Mouse (Mus musculus): ENCODE measurements around the gene Zranb3. TPM values are rescaled to one million over a fixed set of nuclear protein-coding genes. Genes with fewer than 3 reads are reported as not detected.

Zranb3 gene
- total and polyA plus RNA-seq, 2 experiments from 2014 or later: 2.7 to 4.1 TPM

- no peak for DNase-seq
- Histone ChIP-seq H3K27me3 (ENCODE audit: insufficient read depth, low read length) (no peaks in the 10 kb centered on the region), H3K4me3 (ENCODE audit: low read depth, low read length) (no peak overlapping the region), H3K36me3 (ENCODE audit: insufficient read depth) (no peaks in the 10 kb centered on the region), H3K4me1 (ENCODE audit: insufficient read depth) (no peaks in the 10 kb centered on the region), H3K27ac (ENCODE audit: low read depth, low read length) (no peak overlapping the region), H3K4me2 (ENCODE audit: low read depth) (no peak overlapping the region), H3K9ac (no peak overlapping the region), H3K9me3 (ENCODE audit: low read length) (no peaks in the 10 kb centered on the region)
- 84% methylated on average over 1 of the region's 1 CpGs for WGBS
- no peak for ATAC-seq
- TF ChIP-seq CTCF (IDR thresholded peaks at IDR 0.05; ENCODE audit: low read depth): no peak
These were observed 41.4 kb downstream of the Zranb3 start for GRCm38 (mm10) chr1:128061401-128061800.

DNA sequence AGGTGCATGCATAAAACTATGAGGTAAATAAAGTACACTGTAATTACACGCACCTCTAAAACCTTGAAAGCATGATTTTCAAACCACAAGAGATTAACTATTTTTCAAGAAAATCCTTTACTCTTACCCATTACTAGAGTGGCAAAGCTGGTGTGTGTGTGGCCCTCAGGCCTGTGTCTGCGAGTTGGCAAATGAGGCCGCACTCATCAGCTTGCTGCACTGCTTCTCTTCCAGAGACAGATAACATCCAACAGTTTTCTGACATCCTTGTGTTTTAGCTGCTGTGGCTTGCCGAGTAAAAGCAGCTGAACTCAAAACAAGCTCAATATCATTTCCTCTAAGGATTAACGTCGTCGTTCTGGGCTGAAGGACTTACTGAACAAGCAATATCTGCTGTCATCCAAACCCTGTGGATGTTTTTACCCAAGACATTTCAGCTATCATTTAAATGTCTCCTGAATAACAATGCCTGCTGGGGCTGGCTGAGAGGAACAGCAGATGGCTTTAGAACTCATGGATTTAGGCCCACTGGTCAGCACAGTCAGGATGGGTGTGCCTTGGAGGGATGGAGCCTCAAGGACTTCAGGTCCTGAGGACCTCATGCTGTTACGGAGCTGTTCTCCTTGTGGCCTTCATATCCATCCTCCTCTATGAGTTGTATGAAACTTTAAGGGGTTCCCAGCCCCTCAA, 42.0 kb downstream of the Zranb3 start:
- Histone ChIP-seq H3K36me3 (ENCODE audit: insufficient read depth) (no peaks in the 10 kb centered on the region), H3K4me1 (ENCODE audit: insufficient read depth) (no peaks in the 10 kb centered on the region), H3K27me3 (ENCODE audit: insufficient read depth, low read length) (no peaks in the 10 kb centered on the region), H3K9me3 (ENCODE audit: low read length) (no peaks in the 10 kb centered on the region), H3K4me2 (ENCODE audit: low read depth) (no peak overlapping the region), H3K4me3 (ENCODE audit: low read depth, low read length) (no peak overlapping the region), H3K9ac (no peak overlapping the region), H3K27ac (ENCODE audit: low read depth, low read length) (no peak overlapping the region)
- TF ChIP-seq CTCF (IDR thresholded peaks at IDR 0.05; ENCODE audit: low read depth): no peak
- WGBS: 68% methylated on average over 8 of the region's 8 CpGs
- DNase-seq: no peak
- no peak for ATAC-seq

GRCm38 (mm10) chr1:128058625-128059024, 44.2 kb downstream of the Zranb3 start:
- H3K27ac ChIP-seq (ENCODE audit: low read depth, low read length): no peak overlapping the region

GRCm38 (mm10) chr1:128057269-128057668, 45.6 kb downstream of the Zranb3 start:
- H3K9ac ChIP-seq: no peak overlapping the region
- no peaks in the 10 kb centered on the region for H3K36me3 ChIP-seq (ENCODE audit: insufficient read depth)
- WGBS: 98% methylated on average over 4 of the region's 4 CpGs
- H3K27me3 ChIP-seq (ENCODE audit: insufficient read depth, low read length): no peaks in the 10 kb centered on the region
- no peaks in the 10 kb centered on the region for H3K4me1 ChIP-seq (ENCODE audit: insufficient read depth)
- H3K27ac ChIP-seq (ENCODE audit: low read depth, low read length): no peak overlapping the region
- H3K4me2 ChIP-seq (ENCODE audit: low read depth): no peak overlapping the region
- H3K4me3 ChIP-seq (ENCODE audit: low read depth, low read length): no peak overlapping the region
- no peak for DNase-seq
- no peak for TF ChIP-seq CTCF (IDR thresholded peaks at IDR 0.05; ENCODE audit: low read depth)
- ATAC-seq: no peak
- H3K9me3 ChIP-seq (ENCODE audit: low read length): no peaks in the 10 kb centered on the region

More at GRCm38 (mm10) chr1:128058625-128059024, 44.2 kb downstream of the Zranb3 start:
- no peak for TF ChIP-seq CTCF (IDR thresholded peaks at IDR 0.05; ENCODE audit: low read depth)
- Histone ChIP-seq H3K36me3 (ENCODE audit: insufficient read depth) (no peaks in the 10 kb centered on the region), H3K9me3 (ENCODE audit: low read length) (no peaks in the 10 kb centered on the region), H3K9ac (no peak overlapping the region), H3K27me3 (ENCODE audit: insufficient read depth, low read length) (no peaks in the 10 kb centered on the region), H3K4me3 (ENCODE audit: low read depth, low read length) (no peak overlapping the region), H3K4me1 (ENCODE audit: insufficient read depth) (no peaks in the 10 kb centered on the region), H3K4me2 (ENCODE audit: low read depth) (no peak overlapping the region)
- DNase-seq (no peak), ATAC-seq (no peak)
- 94% methylated on average over 5 of the region's 5 CpGs for WGBS

GRCm38 (mm10) chr1:128046920-128047319, 55.9 kb downstream of the Zranb3 start:
- no peaks in the 10 kb centered on the region for H3K4me1 ChIP-seq (ENCODE audit: insufficient read depth)
- DNase-seq: no peak
- H3K36me3 ChIP-seq (ENCODE audit: insufficient read depth): no peaks in the 10 kb centered on the region
- WGBS: 96% methylated on average over 7 of the region's 7 CpGs
- no peak overlapping the region for H3K4me3 ChIP-seq (ENCODE audit: low read depth, low read length)
- no peak overlapping the region for H3K9ac ChIP-seq
- no peaks in the 10 kb centered on the region for H3K9me3 ChIP-seq (ENCODE audit: low read length)
- H3K27me3 ChIP-seq (ENCODE audit: insufficient read depth, low read length): no peaks in the 10 kb centered on the region
- H3K27ac ChIP-seq (ENCODE audit: low read depth, low read length): no peak overlapping the region
- no peak overlapping the region for H3K4me2 ChIP-seq (ENCODE audit: low read depth)
- no peak for TF ChIP-seq CTCF (IDR thresholded peaks at IDR 0.05; ENCODE audit: low read depth)
- ATAC-seq: no peak

GRCm38 (mm10) chr1:128046455-128046854, 56.4 kb downstream of the Zranb3 start:
- no peak for ATAC-seq
- no peaks in the 10 kb centered on the region for H3K36me3 ChIP-seq (ENCODE audit: insufficient read depth)
- H3K27ac ChIP-seq (ENCODE audit: low read depth, low read length): no peak overlapping the region
- no peaks in the 10 kb centered on the region for H3K9me3 ChIP-seq (ENCODE audit: low read length)
- H3K4me1 ChIP-seq (ENCODE audit: insufficient read depth): no peaks in the 10 kb centered on the region
- H3K9ac ChIP-seq: no peak overlapping the region
- TF ChIP-seq CTCF (IDR thresholded peaks at IDR 0.05; ENCODE audit: low read depth): no peak
- no peaks in the 10 kb centered on the region for H3K27me3 ChIP-seq (ENCODE audit: insufficient read depth, low read length)
- no peak for DNase-seq
- no peak overlapping the region for H3K4me2 ChIP-seq (ENCODE audit: low read depth)
- no peak overlapping the region for H3K4me3 ChIP-seq (ENCODE audit: low read depth, low read length)
- WGBS: 88% methylated on average over 2 of the region's 2 CpGs

DNA sequence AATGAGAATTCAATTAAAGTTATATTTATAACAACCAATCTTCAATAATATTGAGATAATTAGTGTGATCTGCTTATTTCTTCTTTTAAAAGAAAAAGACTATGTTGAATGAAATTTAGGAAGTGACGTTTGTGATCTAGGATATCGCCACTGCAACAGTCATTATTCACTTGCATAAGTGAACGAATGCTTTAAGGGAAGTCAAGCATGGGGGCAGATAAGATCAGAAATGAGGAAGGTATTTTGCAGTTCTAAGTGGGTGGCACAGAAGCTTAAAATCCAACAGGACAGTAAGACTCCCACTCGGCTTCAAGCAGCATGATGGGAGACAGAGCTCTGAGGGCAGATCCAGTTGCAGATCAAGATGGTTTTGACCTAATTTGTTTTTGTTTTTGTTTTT, 58.7 kb downstream of the Zranb3 start:
- H3K4me1 ChIP-seq (ENCODE audit: insufficient read depth): no peaks in the 10 kb centered on the region
- no peak overlapping the region for H3K4me3 ChIP-seq (ENCODE audit: low read depth, low read length)
- no peaks in the 10 kb centered on the region for H3K9me3 ChIP-seq (ENCODE audit: low read length)
- H3K27ac ChIP-seq (ENCODE audit: low read depth, low read length): no peak overlapping the region
- no peak overlapping the region for H3K9ac ChIP-seq
- no peak for TF ChIP-seq CTCF (IDR thresholded peaks at IDR 0.05; ENCODE audit: low read depth)
- H3K4me2 ChIP-seq (ENCODE audit: low read depth): no peak overlapping the region
- no peak for DNase-seq
- H3K27me3 ChIP-seq (ENCODE audit: insufficient read depth, low read length): no peaks in the 10 kb centered on the region
- ATAC-seq: no peak
- no peaks in the 10 kb centered on the region for H3K36me3 ChIP-seq (ENCODE audit: insufficient read depth)
- WGBS: 95% methylated on average over 4 of the region's 4 CpGs

Measured in forebrain, postnatal 0 days (tissue).